Mouse (Mus musculus): ENCODE data around the gene Gm853.

- no peak for TF ChIP-seq POLR2A (IDR thresholded peaks at IDR 0.05; ENCODE audit: borderline replicate concordance, extremely low read depth, insufficient read depth, insufficient read length, poor library complexity, severe bottlenecking)
- TF ChIP-seq CTCF (IDR thresholded peaks at IDR 0.05; ENCODE audit: borderline replicate concordance, extremely low read depth, insufficient read depth, insufficient read length) = no peak
These were observed 53.7 kb downstream of the Gm853 start for GRCm38 (mm10) chr4:130168280-130169183.

All from brain, embryonic 14.5 days (tissue).